Mouse (Mus musculus) brain, embryonic 18.5 days (tissue): Measurements from ENCODE around the gene Selenot.

Experiments used
- DNase-seq: peaks from one replicate; pipeline ENCODE4 v3.0.0-alpha.2; 2012; ENCODE audit warnings: low read depth, low spot score

Gene Selenot

DNA sequence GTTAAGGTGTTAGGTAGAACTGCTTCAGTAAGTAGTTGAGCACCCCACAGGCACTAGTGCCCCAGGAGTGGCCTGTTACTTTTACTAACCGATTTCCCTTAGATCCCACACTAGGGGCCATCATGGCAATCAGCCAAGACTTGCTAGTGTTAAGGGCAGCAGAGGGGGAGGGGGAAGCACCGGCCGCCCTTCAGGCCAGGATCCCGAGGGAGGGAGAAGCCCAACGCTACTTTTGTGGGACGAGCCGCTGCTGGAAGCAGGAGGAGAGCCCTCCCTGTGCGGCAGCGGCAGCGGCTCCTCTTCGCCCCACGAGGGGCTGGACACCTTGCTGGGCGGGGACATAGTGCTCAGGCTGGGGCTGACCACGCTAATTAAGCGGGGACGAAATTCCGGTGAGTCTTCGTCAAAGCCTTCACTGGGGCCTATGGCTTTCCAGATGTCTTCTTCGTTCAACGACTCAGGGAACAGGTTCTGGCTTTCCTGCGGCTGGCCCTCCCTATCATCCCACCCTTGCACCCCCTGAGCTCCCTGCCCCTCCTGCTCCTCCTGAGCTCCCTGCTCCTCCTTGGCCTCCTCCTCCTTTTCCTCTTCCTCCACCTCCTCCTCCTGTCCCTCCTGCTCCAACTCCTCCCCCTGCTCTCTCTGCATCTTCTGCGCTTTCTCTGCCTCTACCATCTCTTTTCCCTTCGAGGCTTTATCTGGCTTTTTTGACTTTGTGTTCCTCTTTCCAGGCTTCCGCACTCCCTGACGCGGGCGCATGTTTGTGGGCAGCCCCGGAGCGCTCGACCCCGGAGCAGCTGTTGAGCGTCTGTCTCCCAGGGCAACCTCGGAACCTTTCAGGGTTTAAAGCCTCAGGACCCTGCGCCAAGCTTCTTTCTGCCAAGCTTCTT is 60.2 kb downstream of the Selenot start, which contains the start of gene Erich6:
Erich6 (minus strand) TSS at position 802 of the 890 bp plus-strand sequence.
- no peak for DNase-seq
